Mouse (Mus musculus): ENCODE data around the gene Nrros.

GRCm38 (mm10) chr16:32189109-32189508, 23.7 kb upstream of the Nrros start:
- TF ChIP-seq CTCF (conservative IDR thresholded peaks at IDR 0.05; ENCODE audit: low read length) (no peak), NANOG (IDR thresholded peaks at IDR 0.05; ENCODE audit: borderline replicate concordance, low read length) (no peak), POU5F1 (IDR thresholded peaks at IDR 0.05; ENCODE audit: borderline replicate concordance, low read length) (no peak)
